Comparison of ENCODE assay signal across 24 mouse cellular contexts in genomic region chr15:62264183-62264582, GRCm38 (mm10).
"Had no signal": no experiment of that assay in that cellular context is flagged by ENCODE, and none has a peak within 500 bp of the region (broad histone marks: within the 10 kb centered on the region; RNA-seq: fewer than 3 reads in every experiment).

No protein-coding gene starts in this region.

- H3K9ac ChIP-seq: embryonic facial prominence, embryonic 12.5 days; embryonic facial prominence, embryonic 13.5 days; embryonic facial prominence, embryonic 15.5 days; forebrain, embryonic 12.5 days; forebrain, embryonic 13.5 days; forebrain, embryonic 15.5 days; forebrain, postnatal 0 days had no signal

- H3K9me3 ChIP-seq: embryonic facial prominence, embryonic 10.5 days; embryonic facial prominence, embryonic 12.5 days; embryonic facial prominence, embryonic 13.5 days; embryonic facial prominence, embryonic 15.5 days; forebrain, embryonic 10.5 days; forebrain, embryonic 12.5 days; forebrain, embryonic 13.5 days; forebrain, embryonic 15.5 days had no signal

- H3K27ac ChIP-seq: embryonic facial prominence, embryonic 10.5 days; embryonic facial prominence, embryonic 12.5 days; embryonic facial prominence, embryonic 13.5 days; embryonic facial prominence, embryonic 15.5 days; forebrain, embryonic 10.5 days; forebrain, embryonic 12.5 days; forebrain, embryonic 13.5 days; forebrain, embryonic 15.5 days; gastrocnemius, adult 2 months; heart, adult 2 months had no signal

- H3K4me3 ChIP-seq: embryonic facial prominence, embryonic 10.5 days; embryonic facial prominence, embryonic 12.5 days; embryonic facial prominence, embryonic 13.5 days; embryonic facial prominence, embryonic 15.5 days; erythroblast, embryonic 14.5 days; forebrain, embryonic 10.5 days; forebrain, embryonic 12.5 days; forebrain, embryonic 13.5 days; forebrain, embryonic 15.5 days; gastrocnemius, adult 2 months; heart, adult 2 months had no signal

- H3K4me2 ChIP-seq: embryonic facial prominence, embryonic 12.5 days; embryonic facial prominence, embryonic 13.5 days; embryonic facial prominence, embryonic 15.5 days; forebrain, embryonic 12.5 days; forebrain, embryonic 13.5 days; forebrain, embryonic 15.5 days had no signal

- H3K36me3 ChIP-seq: embryonic facial prominence, embryonic 10.5 days; embryonic facial prominence, embryonic 12.5 days; embryonic facial prominence, embryonic 13.5 days; embryonic facial prominence, embryonic 15.5 days; forebrain, embryonic 10.5 days; forebrain, embryonic 12.5 days; forebrain, embryonic 15.5 days had no signal

- H3K27me3 ChIP-seq: embryonic facial prominence, embryonic 12.5 days; embryonic facial prominence, embryonic 13.5 days; embryonic facial prominence, embryonic 15.5 days; forebrain, embryonic 12.5 days; forebrain, embryonic 13.5 days; forebrain, embryonic 15.5 days had no signal

- H3K4me1 ChIP-seq: embryonic facial prominence, embryonic 10.5 days; embryonic facial prominence, embryonic 12.5 days; embryonic facial prominence, embryonic 13.5 days; embryonic facial prominence, embryonic 15.5 days; forebrain, embryonic 10.5 days; forebrain, embryonic 12.5 days; forebrain, embryonic 13.5 days; forebrain, embryonic 15.5 days had no signal

- DNase-seq: cerebellum, adult 9-10 months; cerebellum, adult 9-11 months; cerebellum, postnatal 10 days; cerebellum, postnatal 14 days; cerebellum, postnatal 25 days; cerebellum, postnatal 36 days; embryo, embryonic 11 days; forebrain, postnatal 0 days; gastrocnemius, adult 2 months; gastrocnemius, postnatal 10 days; gastrocnemius, postnatal 14 days; gastrocnemius, postnatal 25 days; gastrocnemius, postnatal 36 days; heart, adult 18-20 months; heart, adult 2 months had no signal
